Mouse (Mus musculus): ENCODE results near the gene Tmcc3.

Gene Tmcc3

DNA sequence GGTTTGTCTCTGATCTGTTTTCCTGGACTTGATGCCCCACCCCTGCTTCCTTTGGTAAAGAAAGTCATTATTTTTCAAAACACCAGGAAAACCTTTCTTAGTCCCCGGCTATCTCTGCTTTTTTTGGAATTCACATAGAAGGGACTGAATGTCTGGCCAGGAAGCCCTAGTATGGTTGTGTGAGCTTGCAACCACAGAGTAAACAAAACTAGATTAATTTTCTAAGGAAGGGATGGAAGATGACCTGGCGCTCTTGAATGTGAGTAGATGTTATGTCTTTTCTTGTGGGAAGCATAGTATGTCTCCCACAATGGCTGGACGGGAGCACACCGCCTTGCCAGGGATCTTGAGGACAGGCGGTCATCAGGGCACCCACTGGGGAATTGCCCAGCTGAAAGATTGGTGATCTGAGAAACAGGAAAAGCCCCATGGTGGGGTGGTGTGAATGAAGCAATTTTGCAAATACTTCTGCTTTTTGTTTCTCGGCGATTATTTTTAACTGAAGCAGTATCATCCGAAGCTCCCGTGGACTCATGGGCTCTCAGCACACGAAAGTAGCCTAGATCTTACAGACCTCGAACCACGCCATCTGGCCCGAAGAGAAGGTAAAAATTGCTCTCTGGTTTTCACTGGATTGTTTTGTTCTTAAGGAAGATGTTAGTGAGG, 44.9 kb downstream of the Tmcc3 start:
- in situ Hi-C loops (cut with MboI; ENCODE audit: low sequenced_read_pairs) = no loop called here

DNA sequence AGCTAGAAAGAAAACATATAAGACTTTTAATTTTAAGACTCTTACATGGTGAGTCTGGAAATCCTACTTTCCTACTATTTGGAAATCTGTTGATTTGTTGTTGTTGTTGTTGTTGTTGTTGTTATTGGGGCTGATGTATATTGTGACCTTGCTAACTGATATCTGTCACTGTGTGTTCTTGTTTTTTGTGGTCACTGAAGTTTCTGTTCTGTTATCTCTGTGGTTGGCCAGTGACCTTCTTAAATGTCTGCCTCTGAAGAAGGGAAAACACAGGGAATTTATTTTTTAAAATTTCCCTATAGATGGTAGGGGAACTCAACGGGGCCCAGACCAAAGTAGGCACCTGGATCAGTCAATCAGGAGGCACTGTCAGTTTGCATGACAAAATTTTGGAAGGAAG, 48.9 kb downstream of the Tmcc3 start:
- in situ Hi-C loops (cut with MboI; ENCODE audit: low sequenced_read_pairs) = no loop called here

DNA sequence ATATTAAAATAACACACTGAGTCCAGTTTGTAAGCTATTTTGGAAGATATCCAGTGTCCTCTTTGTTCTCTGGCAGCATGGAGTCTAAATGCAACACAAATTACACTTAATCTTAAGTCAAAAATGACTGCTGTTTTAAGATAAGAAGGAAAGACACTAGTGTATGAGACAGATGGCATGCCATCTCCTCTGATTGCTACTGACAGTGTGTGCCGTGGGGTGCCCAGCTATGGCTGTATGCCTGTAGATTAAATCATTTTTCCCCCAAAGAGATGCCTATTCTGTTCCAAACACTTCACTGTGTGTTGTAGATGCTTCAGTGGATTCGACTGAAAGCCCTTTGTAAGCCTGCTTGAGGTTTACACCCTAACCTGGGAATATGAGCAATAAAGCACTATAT, 59.5 kb downstream of the Tmcc3 start:
- in situ Hi-C loops (cut with MboI; ENCODE audit: low sequenced_read_pairs) = no loop called here

DNA sequence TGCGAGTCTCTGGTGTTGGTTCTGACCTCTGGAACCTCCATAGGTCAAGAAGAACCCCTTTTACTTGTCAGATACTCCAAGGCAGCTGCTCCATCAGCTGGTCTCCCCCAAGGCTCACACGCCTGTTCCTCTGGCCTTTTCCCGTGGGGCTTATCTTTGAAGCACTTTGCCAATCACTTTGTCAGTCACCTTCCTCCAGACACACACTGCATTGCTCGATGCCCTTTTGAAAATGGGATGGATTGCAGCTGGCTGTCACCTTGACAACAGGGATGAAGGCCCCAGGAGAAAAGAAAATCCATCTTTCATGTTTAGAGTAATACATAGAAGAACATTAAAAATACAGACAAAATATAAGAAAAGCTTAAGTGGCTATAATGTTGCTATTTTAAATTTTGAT, 65.2 kb downstream of the Tmcc3 start:
- in situ Hi-C loops (cut with MboI; ENCODE audit: low sequenced_read_pairs) = no loop called here

DNA sequence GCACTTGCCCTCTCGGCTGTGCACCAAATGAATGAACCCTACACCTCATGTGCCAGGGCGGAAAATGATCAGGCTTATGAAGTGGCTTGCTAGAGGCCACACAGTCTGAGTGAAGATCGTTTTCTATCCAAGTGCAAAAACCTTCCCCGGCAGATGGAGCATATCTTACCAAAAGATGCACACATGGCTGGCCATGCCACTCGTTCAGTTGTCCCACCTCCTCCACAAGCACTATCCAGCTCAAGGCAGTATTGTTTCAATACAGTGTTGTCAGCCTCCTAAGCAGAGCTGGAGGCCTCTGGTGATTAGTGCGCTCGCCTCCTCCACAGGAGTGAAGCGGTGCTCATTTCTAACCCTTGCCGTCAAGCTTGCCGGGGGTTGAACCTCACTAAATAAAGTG, 66.1 kb downstream of the Tmcc3 start:
- in situ Hi-C loops (cut with MboI; ENCODE audit: low sequenced_read_pairs) = no loop called here

DNA sequence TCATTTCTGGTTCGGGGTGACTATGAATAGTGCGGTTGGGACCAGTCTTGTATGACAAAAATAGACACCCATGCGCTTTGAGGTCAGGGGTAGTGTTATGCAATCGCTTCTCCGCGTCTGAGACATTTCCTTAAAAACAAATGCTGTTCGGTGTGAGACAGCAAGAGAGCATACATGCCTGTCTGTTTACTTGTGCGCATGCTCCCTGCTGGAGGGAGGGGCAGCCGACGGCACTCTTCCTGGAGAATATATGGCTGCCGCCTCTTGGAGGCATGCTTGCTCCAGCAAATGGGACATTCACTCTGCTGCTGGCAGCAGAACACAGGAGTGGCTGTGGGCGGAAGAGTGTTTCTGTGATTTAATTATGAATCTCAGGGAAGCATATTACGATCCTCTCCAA, 66.6 kb downstream of the Tmcc3 start:
- in situ Hi-C loops (cut with MboI; ENCODE audit: low sequenced_read_pairs) = no loop called here

DNA sequence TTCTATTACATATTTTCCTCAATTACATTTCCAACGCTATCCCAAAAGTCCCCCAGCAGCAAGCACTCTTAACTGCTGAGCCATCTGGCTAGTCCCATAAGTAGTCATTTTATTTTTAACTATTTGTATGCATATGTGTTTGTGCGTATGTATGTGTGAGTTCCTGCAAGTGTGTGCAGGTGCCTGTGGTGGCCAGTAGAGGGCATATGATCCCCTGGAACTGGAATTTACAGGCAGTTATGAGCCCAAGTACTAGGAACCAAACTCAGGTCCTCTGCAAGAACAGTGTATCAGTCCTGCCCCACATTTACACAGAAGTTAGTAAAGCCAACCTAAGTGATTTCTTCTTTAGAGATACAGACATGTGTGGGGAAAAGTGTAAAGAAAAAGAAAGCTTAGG, 68.3 kb downstream of the Tmcc3 start:
- in situ Hi-C loops (cut with MboI; ENCODE audit: low sequenced_read_pairs) = no loop called here

DNA sequence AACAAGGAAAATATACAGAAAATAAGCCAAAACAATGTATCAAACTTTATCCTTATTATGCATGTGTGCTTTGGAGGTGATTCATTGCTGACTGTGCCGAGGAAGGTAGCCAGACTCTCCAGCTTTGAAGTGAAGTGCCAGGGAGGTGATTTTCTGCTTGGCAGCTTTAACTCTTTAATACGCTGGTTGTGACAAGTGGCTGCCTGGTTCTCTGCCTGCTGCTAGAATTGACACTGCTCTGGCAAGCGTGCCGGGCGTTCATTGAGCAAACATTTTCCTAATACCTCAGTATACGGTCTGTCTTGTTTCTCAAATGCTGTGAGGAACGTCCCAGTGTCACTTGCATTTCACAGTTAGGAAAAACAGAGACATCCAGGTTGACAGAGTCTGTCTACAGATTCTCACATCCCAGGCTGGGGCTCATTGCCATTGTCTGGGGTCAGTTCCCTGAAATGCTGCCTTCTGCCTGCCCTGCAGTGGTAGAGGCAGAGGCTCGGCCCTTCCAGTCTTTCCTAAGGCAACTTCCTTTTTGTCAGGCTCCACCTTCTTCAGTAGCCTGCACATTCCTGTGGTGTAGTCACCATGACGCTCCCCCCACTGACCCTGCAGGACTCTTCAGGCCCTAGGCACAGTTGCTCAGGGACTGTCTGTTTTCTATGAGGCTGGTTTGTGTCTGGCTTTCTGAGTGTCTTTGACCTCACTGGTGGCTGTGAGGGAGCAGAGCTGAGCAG, 69.1 kb downstream of the Tmcc3 start:
- in situ Hi-C loops (cut with MboI; ENCODE audit: low sequenced_read_pairs) = no loop called here

DNA sequence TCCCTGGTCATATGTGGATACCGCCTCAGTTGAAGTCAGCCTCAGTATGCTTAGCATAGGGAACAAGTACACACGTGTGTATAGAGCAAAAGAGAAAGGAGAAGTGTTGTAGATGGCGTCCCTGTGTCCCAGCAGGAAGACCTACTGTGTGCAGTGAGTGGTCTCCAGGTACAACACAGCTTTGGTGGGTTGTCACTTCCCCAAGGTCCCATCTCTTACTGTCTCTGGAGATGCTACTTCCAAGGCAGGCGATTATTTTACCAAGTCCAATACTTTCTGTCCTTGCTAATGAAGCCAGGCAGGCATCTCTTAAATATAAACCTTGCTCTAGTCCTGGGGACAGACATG, 69.6 kb downstream of the Tmcc3 start:
- in situ Hi-C loops (cut with MboI; ENCODE audit: low sequenced_read_pairs) = no loop called here

DNA sequence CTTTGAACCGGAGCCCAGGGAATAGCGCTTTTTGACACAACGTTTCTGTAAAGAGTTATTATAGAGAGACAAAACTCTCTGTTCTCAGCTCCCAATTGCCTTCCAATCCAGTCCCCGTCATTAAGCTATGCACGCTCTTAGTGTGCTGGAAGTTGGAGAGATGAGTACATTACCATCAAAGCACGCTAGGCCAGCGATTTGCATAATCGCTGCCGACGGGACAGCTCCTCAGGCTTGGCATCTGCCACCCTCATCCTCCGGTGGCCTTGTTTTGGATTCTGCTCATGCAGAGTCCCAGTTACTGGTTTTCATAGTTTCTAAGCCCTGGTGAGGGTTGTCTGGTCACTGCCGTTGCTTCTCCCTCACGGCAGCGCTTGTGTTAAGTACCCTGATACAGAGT, 70.9 kb downstream of the Tmcc3 start:
- in situ Hi-C loops (cut with MboI; ENCODE audit: low sequenced_read_pairs) = no loop called here

DNA sequence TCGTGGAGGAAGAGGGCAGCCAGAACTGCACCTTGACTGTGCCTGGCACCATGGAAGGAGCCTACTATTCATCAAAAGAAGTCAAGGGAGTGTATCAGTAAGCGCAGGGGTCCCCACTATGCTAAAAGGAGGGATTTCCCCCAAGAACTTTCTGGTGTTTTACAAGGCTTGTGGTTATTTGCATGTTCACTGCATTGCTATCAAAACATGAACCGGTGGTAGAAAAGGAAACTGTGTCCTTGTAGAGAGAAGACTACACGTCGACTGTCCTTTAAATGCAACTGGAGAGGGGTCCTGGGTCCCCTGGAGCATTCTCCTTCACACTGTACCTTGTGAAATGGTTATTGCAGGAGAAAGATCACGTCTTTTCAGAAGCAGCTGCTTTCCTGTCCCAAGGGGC, 71.8 kb downstream of the Tmcc3 start:
- in situ Hi-C loops (cut with MboI; ENCODE audit: low sequenced_read_pairs) = no loop called here

DNA sequence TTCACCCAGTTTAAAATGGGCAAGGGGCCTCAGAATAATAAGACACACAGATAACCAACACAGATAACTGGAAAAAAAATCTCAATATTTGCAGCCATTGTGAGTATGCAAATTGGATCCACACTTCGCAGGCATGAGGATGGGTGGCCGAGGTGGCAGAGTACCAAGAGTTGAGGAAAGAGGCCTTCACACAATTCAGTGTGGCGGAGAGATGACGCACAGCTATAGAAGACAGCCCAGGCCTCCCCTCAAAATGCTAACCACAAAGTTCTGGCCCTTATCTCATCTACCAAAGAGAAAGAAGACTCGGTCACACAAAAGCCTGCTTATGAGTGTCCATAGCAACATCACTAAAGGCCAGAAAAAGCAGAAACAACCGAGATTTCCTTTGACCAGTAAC, 77.5 kb downstream of the Tmcc3 start:
- in situ Hi-C loops (cut with MboI; ENCODE audit: low sequenced_read_pairs) = no loop called here

DNA sequence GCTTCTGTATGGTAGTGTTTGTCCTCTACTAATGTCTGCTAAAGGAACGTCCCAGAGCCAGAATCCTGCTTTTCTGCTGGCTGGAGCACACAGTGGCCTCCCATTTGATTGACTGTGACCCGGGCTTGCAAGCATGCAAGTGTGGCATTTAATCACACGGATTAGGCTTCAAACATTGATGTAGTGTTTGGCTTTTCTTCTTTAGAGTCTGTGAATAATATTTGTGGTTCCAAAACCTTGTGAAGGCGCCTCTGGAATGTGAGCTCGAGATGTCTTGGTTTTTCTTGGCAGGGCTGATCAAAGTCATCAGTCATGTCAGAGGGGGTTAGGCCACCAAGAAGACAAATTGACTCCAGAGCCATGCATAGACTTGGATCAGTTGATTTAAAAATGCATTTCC, 79.3 kb downstream of the Tmcc3 start:
- in situ Hi-C loops (cut with MboI; ENCODE audit: low sequenced_read_pairs) = no loop called here

DNA sequence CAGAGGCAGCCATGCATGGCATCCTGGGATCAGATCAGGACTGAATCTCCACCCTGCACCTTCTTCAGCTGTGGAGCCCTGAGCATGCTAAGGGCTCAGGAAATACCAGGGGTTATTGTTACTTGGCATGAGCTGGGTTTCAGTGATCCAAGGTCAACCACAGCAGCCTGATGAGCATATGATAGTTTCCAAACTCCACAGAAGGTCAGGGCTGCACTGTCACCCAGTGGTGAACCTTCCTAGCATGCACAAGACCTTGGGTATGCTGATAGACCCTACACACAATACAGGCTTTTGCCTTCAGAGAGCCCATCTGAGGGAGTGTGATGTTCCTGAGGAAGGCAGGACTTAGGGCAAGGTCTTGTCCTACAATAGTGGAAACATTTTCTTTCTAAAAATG, 82.5 kb downstream of the Tmcc3 start:
- in situ Hi-C loops (cut with MboI; ENCODE audit: low sequenced_read_pairs) = no loop called here

DNA sequence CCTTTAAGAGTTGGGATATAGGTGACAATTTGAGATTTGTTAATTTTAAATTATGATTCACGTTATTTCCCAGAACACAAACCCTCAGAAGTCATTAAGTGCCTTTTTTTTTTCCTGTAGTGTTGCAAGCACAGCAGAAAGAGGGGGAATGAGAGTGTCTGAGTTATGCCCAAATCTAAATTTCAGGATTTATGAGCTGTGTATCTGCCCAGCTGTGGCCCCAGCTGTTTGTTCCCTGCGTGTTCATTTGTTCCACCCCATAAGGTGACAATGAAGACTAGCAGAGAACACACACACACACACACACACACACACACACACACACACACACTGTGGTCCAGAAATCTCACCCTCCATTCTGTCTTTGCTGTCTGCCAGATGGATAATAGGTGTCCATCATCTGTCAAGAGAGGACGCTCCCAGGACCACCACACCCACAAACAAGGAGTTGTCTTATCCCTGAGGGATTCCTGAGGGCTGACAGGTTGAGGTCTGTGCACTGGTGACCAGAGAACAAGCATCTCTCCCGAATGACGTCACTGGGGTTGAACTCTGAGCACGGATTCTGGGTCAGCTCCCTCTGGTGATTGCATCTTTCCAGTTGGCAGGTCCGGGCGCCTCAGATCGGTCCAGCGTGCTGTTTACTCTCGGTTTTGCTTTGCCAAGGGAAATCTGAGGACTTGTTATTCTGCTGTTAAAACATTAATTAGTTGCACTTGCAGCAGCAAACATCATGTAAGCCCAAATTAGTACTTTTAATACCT, 86.3 kb downstream of the Tmcc3 start:
- in situ Hi-C loops (cut with MboI; ENCODE audit: low sequenced_read_pairs) = no loop called here

DNA sequence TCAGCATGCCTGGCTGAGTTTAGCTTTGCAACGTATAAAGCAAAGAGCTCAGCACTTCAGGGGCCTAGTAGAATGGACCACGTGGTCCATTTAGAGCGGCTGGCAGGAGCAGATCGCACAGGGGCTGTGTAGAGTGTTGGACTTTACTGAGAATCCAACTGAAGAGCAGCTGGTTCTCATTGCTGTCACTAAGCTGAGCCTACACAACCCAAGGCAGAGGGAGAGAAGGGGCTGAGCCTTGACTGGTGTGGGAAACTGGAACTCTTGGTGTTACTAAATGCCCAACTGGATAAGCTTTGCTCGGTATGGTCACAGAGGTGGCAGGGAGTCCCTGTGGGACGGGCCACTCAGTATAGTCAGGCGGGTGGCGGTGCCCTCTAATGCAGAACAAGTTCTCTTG, 89.1 kb downstream of the Tmcc3 start:
- in situ Hi-C loops (cut with MboI; ENCODE audit: low sequenced_read_pairs) = no loop called here

DNA sequence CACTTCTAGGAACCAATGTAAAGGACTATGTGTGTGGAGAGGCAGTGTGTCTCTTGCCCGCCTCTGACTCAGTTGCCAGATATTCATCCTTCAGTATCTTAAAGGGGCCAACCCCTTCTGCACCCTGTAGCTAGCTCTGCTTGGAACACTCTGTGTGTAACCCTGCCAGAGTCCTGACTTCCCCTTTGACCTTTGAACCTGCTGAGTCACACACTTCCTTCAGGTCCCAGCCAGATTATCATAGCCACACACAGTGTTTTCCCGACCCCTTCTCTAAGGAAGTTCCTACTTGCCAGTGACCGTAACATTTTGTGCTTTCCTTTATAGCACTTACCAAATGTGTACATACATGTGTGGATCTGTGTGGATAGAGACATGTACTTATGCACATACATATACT, 93.7 kb downstream of the Tmcc3 start:
- in situ Hi-C loops (cut with MboI; ENCODE audit: low sequenced_read_pairs) = no loop called here

DNA sequence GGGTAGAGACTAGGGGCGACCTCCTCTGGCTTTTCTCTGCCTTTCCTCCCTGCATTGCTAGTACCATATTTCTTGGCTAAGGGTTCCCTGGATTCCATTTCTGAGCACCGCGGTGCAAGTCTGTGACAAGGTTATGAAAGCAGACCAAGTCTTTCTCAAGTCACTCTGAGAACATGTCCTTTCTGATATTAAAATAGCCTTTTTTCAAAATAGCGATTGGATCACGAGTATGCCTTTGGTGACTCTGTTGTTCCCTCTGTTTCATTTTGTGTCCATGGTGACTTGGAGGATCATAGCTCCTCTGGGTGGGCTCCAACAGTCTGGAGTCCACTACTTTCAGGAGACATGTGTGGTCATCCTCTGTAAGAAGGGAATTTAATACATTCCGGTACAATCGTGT, 95.1 kb downstream of the Tmcc3 start:
- in situ Hi-C loops (cut with MboI; ENCODE audit: low sequenced_read_pairs) = no loop called here

DNA sequence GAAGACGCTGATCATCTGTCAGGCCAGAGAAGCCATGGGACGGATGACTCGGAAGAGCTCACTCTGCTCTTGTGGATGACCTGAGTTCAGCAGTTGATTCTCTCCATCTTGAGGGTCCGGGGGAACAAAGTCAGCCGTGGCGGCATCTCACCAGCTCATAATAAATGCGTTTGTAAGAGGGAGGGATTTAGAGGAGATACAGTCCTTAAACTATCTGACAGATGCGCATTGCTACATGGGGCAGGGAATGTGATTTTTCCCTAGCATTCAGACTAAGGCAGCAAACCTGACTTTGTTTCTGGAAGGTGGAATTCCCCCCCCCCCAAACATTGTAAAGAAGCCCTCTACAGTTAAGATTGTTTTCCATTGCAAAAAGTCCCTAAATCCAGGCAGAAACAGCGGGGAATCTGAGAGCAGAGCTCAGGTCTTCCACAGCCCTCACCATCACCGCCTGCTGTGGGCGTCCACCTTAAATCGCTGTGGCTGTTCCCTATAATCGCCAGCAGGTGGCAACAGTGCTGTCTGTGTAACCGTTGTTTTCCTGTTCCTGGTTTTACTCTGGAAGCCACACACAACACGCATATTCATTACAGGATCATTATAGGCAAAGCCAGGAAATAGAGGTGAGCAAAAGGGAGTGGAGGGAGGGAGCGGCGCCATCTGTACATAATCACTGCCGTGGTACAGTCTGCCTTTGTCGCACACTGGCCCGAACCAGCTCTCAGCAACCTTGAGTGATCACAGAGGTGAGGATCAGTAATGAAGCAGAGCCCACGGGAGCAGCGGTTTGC, 96.8 kb downstream of the Tmcc3 start:
- in situ Hi-C loops (cut with MboI; ENCODE audit: low sequenced_read_pairs) = no loop called here

DNA sequence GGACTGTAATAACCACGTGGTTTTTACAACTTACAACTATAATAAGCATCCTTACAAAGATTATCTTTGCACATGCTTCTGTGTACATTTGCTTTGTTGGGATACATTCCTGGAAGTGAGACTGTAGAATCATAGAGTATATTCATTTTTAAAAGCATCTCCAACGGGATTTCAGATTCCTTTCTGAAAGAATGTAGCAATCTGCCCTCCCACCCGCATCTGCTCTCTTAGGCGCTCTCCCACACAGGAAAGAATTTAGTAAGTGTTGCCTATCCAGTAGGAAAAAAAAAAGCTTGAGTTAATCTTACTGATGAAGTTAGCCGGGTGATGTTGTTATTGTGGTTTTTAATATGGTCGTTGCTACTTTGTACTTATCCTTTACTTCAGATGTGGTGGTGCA, 97.9 kb downstream of the Tmcc3 start:
- in situ Hi-C loops (cut with MboI; ENCODE audit: low sequenced_read_pairs) = no loop called here

DNA sequence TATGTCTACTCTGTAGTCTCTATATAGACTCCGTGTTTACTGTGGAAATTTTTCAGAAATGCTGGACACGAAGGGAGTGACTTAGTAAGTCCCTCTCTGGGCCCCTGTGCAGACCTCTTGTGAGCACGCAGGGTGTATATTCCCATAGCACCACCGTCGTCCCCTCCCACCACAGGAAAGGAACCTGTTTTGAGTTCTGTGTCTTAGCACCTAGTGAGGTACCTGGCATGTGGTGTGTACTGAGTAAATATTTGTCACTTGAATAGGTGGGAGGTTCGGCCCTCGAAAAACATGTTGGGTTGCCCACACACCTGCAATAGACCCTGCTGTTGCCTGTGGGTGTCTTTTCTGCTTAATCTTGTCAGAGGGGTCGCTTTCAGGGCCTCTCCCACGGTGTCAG, 99.8 kb downstream of the Tmcc3 start:
- in situ Hi-C loops (cut with MboI; ENCODE audit: low sequenced_read_pairs) = no loop called here
